Mouse (Mus musculus) ES-Bruce4 (cell line): ENCODE measurements around the gene Plekhg6. TPM values are rescaled to one million over a fixed set of nuclear protein-coding genes. Genes with fewer than 3 reads are reported as not detected.
A peak's percentile ranks its signal among the peaks of the same experiment; 100 is the strongest.

Experiments
- H3K27ac ChIP-seq: 2 replicates; pipeline ENCODE4 v1.5.1; 2012; ENCODE audit warnings: low read length, inconsistent platforms; ENCODE audit not compliant: insufficient read depth
- H3K27me3 ChIP-seq: 2 replicates; pipeline ENCODE4 v1.6.1; 2012; ENCODE audit warnings: mild to moderate bottlenecking, low read length, inconsistent platforms; ENCODE audit not compliant: control insufficient read depth, poor library complexity, insufficient read depth, severe bottlenecking
- H3K36me3 ChIP-seq: 2 replicates; pipeline ENCODE4 v1.6.1; 2012; ENCODE audit warnings: inconsistent platforms, mild to moderate bottlenecking, low read length, moderate library complexity; ENCODE audit not compliant: control insufficient read depth, poor library complexity, insufficient read depth, severe bottlenecking
- H3K4me1 ChIP-seq: one replicate; pipeline ENCODE4 v1.8.1; 2011; ENCODE audit warnings: low read length; ENCODE audit not compliant: control insufficient read depth, insufficient read depth
- H3K4me3 ChIP-seq: 2 replicates; pipeline ENCODE4 v1.5.1; 2011; ENCODE audit warnings: low read depth, mild to moderate bottlenecking, low read length
- H3K9ac ChIP-seq: 2 replicates; pipeline ENCODE4 v1.6.1; 2012; ENCODE audit warnings: low read depth, mild to moderate bottlenecking, inconsistent platforms; ENCODE audit not compliant: poor library complexity, severe bottlenecking
- H3K9me3 ChIP-seq: replicated peaks from 2 replicates; pipeline ENCODE4 v1.6.1; 2012; ENCODE audit warnings: mild to moderate bottlenecking, low read length, inconsistent platforms; ENCODE audit not compliant: control insufficient read depth, poor library complexity, insufficient read depth, severe bottlenecking
- CTCF ChIP-seq: IDR thresholded peaks from one replicate; pipeline ENCODE4 v1.8.1; 2011; ENCODE audit warnings: low read depth, low read length
- EP300 ChIP-seq: IDR thresholded peaks from 2 replicates; pipeline ENCODE4 v1.6.1; 2011; ENCODE audit warnings: low read depth, low read length; ENCODE audit not compliant: insufficient read depth
- POLR2A ChIP-seq: IDR thresholded peaks from one replicate; pipeline ENCODE4 v1.8.1; 2011; ENCODE audit warnings: low read length; ENCODE audit not compliant: insufficient read depth
- polyA plus RNA-seq: library from polyadenylated mRNA; stranded (reverse); fragments of >200 nt; gene quantifications from 2 replicates; pipeline ENCODE4 v1.2.4, GENCODE M21; 2011; ENCODE audit warnings: low read depth; ENCODE audit not compliant: missing spikeins, insufficient read depth, insufficient read length

Plekhg6 gene
- polyA plus RNA-seq, 1 experiment, result 2.5 TPM

- no peak for TF ChIP-seq EP300
- TF ChIP-seq CTCF, result no peak
- TF ChIP-seq POLR2A, result no peak
- H3K27me3 ChIP-seq, result no peaks in the 10 kb centered on the region
- peaks cover 15% of the 10 kb centered on the region for H3K4me1 ChIP-seq
- no peak overlapping the region for H3K9ac ChIP-seq
- no peak overlapping the region for H3K27ac ChIP-seq
- no peak overlapping the region for H3K4me3 ChIP-seq
- H3K9me3 ChIP-seq, result no peaks in the 10 kb centered on the region
- H3K36me3 ChIP-seq, result no peaks in the 10 kb centered on the region
Measured at GRCm38 (mm10) chr6:125357334-125357733, 23.3 kb downstream of the Plekhg6 start.

DNA sequence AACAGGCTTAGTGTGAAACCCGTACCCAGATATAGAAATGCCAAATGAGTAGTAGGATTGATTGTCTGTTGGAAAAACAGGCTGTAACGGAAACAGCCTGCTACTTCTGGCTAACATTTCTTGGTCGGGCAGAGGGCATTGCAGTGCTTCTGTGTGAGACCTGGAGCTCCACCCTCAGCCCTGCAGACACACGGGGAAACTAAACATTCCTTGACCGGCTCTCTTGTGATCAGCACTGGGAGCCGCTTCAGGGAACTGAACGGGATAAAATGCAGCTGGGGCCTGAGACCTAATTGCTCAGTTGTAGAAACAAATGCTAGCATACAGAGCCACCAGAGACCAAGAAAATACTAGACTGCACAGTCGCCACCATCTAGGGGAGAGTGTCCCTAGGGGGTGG, 24.3 kb downstream of the Plekhg6 start:
- Histone ChIP-seq H3K27ac (no peak overlapping the region), H3K4me3 (no peak overlapping the region), H3K9ac (no peak overlapping the region), H3K9me3 (no peaks in the 10 kb centered on the region), H3K4me1 (peaks cover 11% of the 10 kb centered on the region), H3K36me3 (no peaks in the 10 kb centered on the region), H3K27me3 (no peaks in the 10 kb centered on the region)
- TF ChIP-seq CTCF (no peak), POLR2A (no peak), EP300 (no peak)

GRCm38 (mm10) chr6:125355197-125355741, 25.3 kb downstream of the Plekhg6 start:
- Histone ChIP-seq H3K9ac (no peak overlapping the region), H3K36me3 (no peaks in the 10 kb centered on the region), H3K4me1 (peaks cover 10% of the 10 kb centered on the region), H3K27ac (0 out of 2 replicates have a peak overlapping the region, but pooled peaks have one; percentile 17), H3K9me3 (no peaks in the 10 kb centered on the region), H3K4me3 (no peak overlapping the region), H3K27me3 (no peaks in the 10 kb centered on the region)
- TF ChIP-seq EP300 (no peak), CTCF (no peak), POLR2A (no peak)

DNA sequence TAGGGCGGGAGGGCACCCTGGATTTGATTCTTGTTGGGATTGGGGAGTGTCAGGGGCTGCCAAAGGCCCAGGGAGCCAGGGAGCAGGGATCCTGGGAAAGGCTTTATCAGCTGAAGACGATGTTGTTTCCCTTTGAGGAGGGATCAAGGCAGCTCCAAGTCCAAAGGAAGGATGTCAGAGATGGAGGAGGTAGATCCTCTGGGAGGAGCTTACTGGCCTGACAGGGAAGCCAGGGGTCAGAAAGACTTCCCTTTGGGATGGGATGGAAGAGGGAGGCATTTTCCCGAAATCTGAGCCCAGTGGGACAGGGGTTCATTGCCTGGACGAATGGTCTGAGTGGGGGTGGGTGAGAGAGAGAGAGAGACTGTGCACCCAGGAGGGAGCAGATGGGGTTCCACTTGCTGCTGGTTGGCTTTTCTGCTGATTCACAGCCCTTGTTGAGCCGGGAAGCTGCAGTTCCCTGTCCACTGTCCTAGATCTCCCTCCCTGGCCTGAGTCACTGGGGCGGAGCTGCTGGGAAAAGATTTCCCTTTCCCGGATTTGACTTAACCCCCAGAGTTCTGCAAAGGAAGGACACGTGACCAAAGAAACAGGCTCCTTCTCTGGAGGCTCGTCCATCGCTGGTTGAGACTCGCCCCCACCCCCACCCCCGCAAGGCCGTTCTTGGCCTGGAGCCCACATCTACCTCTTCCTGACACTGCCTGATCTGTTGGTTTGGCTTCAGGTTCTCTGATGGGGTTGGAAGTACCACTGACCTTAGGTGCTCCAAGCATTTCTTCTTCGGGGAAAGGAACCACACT, 26.0 kb downstream of the Plekhg6 start:
- Histone ChIP-seq H3K9me3 (no peaks in the 10 kb centered on the region), H3K4me3 (no peak overlapping the region), H3K4me1 (peaks cover 10% of the 10 kb centered on the region), H3K9ac (no peak overlapping the region), H3K36me3 (no peaks in the 10 kb centered on the region), H3K27me3 (no peaks in the 10 kb centered on the region), H3K27ac (peak overlapping the region; percentile 17)
- TF ChIP-seq POLR2A (no peak), CTCF (no peak), EP300 (peak; percentile 66; the same call in 1 of the 2 replicates)

GRCm38 (mm10) chr6:125353655-125354054, 26.9 kb downstream of the Plekhg6 start:
- Histone ChIP-seq H3K9me3 (no peaks in the 10 kb centered on the region), H3K4me3 (no peak overlapping the region), H3K9ac (no peak overlapping the region), H3K36me3 (no peaks in the 10 kb centered on the region), H3K27ac (no peak overlapping the region), H3K27me3 (no peaks in the 10 kb centered on the region), H3K4me1 (peaks cover 10% of the 10 kb centered on the region)
- TF ChIP-seq CTCF, result no peak
- no peak for TF ChIP-seq EP300
- no peak for TF ChIP-seq POLR2A

GRCm38 (mm10) chr6:125353221-125353620, 27.4 kb downstream of the Plekhg6 start:
- H3K36me3 ChIP-seq, result no peaks in the 10 kb centered on the region
- no peak overlapping the region for H3K4me3 ChIP-seq
- TF ChIP-seq POLR2A, result no peak
- no peak for TF ChIP-seq EP300
- TF ChIP-seq CTCF, result no peak
- H3K9ac ChIP-seq, result no peak overlapping the region
- H3K9me3 ChIP-seq, result no peaks in the 10 kb centered on the region
- H3K27me3 ChIP-seq, result no peaks in the 10 kb centered on the region
- no peak overlapping the region for H3K27ac ChIP-seq
- H3K4me1 ChIP-seq, result peaks cover 10% of the 10 kb centered on the region
